Mouse (Mus musculus) intestine, embryonic 16.5 days (tissue): ENCODE measurements at regions not wholly inside any gene's neighbourhood (a gene's known extent, or its start where the extent isn't known, plus 50 kb on each side); places are given as distances from the start of the nearest gene placed in this dataset.

Experiments
- ATAC-seq: fragments of 200-750 bp; cut with Nextera tagmentation; 2 replicates; pipeline ENCODE4 v1.8.0; 2017; ENCODE audit warnings: moderate TSS enrichment, moderate library complexity
- H3K27ac ChIP-seq: fragments of 300-500 bp; sonication (generic); 2 replicates; pipeline ENCODE4 v1.5.1; 2014; ENCODE audit warnings: mild to moderate bottlenecking, low read length
- H3K27me3 ChIP-seq: fragments of 300-500 bp; sonication (generic); replicated peaks from 2 replicates; pipeline ENCODE4 v1.6.1; 2014; ENCODE audit warnings: low read length, control low read depth, mixed read lengths; ENCODE audit not compliant: control insufficient read depth, insufficient read depth
- H3K36me3 ChIP-seq: fragments of 300-500 bp; sonication (generic); 2 replicates; pipeline ENCODE4 v1.6.1; 2014; ENCODE audit warnings: low read length, control low read depth; ENCODE audit not compliant: control insufficient read depth, insufficient read depth
- H3K4me1 ChIP-seq: fragments of 300-500 bp; sonication (generic); 2 replicates; pipeline ENCODE4 v1.6.1; 2014; ENCODE audit warnings: low read length, control low read depth, mixed read lengths; ENCODE audit not compliant: control insufficient read depth, insufficient read depth
- H3K4me2 ChIP-seq: fragments of 300-500 bp; sonication (generic); 2 replicates; pipeline ENCODE4 v1.6.1; 2014; ENCODE audit warnings: low read depth, low read length, control low read depth
- H3K4me3 ChIP-seq: fragments of 300-500 bp; sonication (generic); 2 replicates; pipeline ENCODE4 v1.5.1; 2014; ENCODE audit warnings: mild to moderate bottlenecking, low read length
- H3K9ac ChIP-seq: fragments of 300-500 bp; sonication (generic); 2 replicates; pipeline ENCODE4 v1.6.1; 2014; ENCODE audit warnings: low read depth, low read length
- H3K9me3 ChIP-seq: fragments of 300-500 bp; sonication (generic); 2 replicates; pipeline ENCODE4 v1.6.1; 2016; ENCODE audit warnings: low read length, control low read depth; ENCODE audit not compliant: control insufficient read depth
- WGBS: fragments of 180-500 bp; shearing (Covaris S2); extraction: QIAGEN DNeasy Blood & Tissue Kit; methylation state at CpG from one replicate; pipeline ENCODE4 v1.1.7; 2014; 5-methylcytosine and 5-hydroxymethylcytosine counted together

DNA sequence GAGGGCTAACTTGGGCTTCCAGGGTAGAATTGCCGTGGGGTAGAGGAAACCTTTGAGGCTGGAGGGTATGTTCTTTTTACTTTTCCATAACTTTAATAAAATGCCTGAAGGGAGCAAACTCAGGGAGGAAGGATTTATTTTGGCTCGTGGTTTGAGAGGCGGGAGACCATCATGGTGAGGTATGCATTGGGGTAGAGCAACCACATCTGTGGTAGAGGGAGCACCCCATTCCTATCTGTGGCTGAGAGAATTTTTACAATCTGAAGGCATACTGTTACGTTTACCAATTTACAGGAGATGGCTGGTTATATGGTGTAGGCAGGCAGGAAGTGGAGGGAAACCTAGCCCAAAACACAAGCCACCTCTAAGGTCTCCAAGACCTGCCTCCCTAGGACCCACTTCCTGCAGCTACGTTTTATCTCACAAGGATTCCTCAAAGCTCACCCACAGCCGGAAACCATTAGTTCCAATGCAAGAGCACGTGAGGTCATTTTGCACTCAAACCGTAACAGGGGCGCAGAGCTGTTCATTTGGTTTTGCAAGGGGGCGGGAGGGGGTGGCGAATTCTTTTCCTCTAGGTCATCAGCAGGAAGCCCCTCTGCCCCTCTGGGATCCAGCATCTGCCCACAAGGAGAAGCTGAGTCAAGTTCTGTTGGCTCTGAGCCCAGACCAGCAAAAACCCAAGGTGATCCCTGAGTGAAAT lies 224.7 kb upstream of the Ankrd55 start:
- Histone ChIP-seq H3K9ac (no peak overlapping the region), H3K9me3 (no peaks in the 10 kb centered on the region), H3K4me2 (no peak overlapping the region), H3K27ac (no peak overlapping the region), H3K36me3 (no peaks in the 10 kb centered on the region), H3K27me3 (no peaks in the 10 kb centered on the region), H3K4me3 (no peak overlapping the region), H3K4me1 (0 out of 2 replicates have a peak, but pooled peaks cover 2% of the 10 kb centered on the region)
- 67% methylated on average over 11 of the region's 11 CpGs for WGBS
- ATAC-seq = no peak

DNA sequence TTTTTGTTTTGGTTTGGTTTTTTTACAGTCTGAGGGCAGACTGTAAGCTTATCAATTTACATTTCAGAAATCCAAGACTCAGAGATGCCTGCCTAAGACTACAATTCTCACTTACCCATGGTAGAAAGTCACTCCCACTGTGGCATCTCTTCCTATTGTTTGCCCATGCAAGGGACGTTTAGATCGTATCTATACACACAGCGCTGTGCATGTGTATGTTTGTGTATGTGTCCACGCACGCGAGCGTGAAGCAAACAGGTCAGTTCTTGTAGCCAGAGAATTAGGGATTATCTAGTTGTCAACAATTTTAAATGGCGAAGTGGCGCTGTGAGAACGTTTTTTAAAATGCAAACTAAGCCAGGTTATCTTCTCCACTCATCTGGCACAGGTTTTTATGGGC lies 223.6 kb upstream of the Ankrd55 start:
- H3K27ac ChIP-seq = no peak overlapping the region
- 77% methylated on average over 10 of the region's 10 CpGs for WGBS
- no peak for ATAC-seq
- H3K4me2 ChIP-seq = no peak overlapping the region
- H3K9ac ChIP-seq = no peak overlapping the region
- no peak overlapping the region for H3K4me3 ChIP-seq
- no peaks in the 10 kb centered on the region for H3K27me3 ChIP-seq
- no peaks in the 10 kb centered on the region for H3K9me3 ChIP-seq
- H3K36me3 ChIP-seq = no peaks in the 10 kb centered on the region
- 0 out of 2 replicates have a peak, but pooled peaks cover 2% of the 10 kb centered on the region for H3K4me1 ChIP-seq

GRCm38 (mm10) chr13:112067066-112067847 lies 221.0 kb upstream of the Ankrd55 start:
- Histone ChIP-seq H3K4me2 (no peak overlapping the region), H3K9me3 (no peaks in the 10 kb centered on the region), H3K9ac (no peak overlapping the region), H3K36me3 (no peaks in the 10 kb centered on the region), H3K27ac (no peak overlapping the region), H3K27me3 (no peaks in the 10 kb centered on the region), H3K4me3 (no peak overlapping the region), H3K4me1 (0 out of 2 replicates have a peak, but pooled peaks cover 2% of the 10 kb centered on the region)
- ATAC-seq = no peak
- 79% methylated on average over 20 of the region's 20 CpGs for WGBS

DNA sequence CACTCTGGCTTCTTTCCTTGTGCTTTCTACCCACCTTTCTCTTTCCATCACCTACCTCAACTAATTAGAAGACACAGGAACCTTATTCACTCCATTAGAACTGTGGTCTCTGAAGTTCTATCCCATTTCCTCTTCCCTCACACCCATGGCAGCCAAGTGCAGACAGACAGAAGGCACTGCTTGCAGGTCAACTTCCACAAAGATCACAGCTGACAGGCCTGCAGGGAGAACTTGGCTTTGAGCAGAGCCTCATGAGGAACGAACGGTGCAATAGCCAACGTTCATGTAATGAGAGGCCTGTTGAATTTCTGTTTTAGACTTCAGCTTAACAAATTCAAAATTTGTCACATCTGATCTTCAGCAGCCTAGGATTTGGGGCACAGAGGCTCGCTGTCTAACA lies 217.5 kb upstream of the Ankrd55 start:
- no peaks in the 10 kb centered on the region for H3K36me3 ChIP-seq
- 87% methylated on average over 4 of the region's 4 CpGs for WGBS
- no peak overlapping the region for H3K27ac ChIP-seq

DNA sequence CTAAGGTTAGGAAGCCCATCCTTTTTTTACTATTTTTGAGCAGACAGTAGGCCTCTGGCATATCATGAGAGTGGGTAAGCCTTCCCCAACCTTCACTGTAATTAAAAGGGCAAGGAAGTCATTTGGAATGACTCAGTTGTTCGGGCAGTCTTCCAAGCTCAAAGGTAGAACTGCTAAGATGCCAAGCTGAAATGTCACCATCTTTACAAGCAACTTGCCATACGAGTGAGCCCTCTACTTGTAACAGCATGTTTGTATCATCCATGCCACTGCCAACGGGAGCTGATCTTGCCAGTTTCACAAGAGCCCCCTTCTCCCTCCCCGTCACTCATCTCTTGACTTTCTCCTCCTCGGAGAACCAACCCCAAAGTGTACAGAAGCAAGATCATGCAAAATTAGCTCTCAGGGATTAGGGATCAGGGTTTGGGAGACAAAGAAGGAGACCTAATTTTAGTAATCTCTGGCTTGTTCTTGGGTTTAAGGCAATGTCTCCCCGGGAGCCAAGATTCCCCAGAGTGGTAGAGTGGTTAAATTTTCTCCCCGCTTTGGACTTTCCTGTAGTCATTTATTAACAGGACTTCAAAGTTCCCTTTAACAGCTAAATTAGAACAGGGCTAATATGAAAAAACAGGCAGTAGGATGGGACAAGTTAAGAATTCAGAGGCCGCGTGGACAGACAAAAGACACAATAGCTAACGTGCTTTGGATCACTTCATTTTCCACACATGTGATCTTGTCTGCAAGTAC lies 216.9 kb upstream of the Ankrd55 start:
- H3K4me3 ChIP-seq = no peak overlapping the region
- H3K27ac ChIP-seq = no peak overlapping the region

More for the DNA sequence above, 217.5 kb upstream of the Ankrd55 start:
- Histone ChIP-seq H3K4me3 (no peak overlapping the region), H3K9me3 (no peaks in the 10 kb centered on the region), H3K4me1 (no peaks in the 10 kb centered on the region), H3K4me2 (no peak overlapping the region), H3K9ac (no peak overlapping the region), H3K27me3 (no peaks in the 10 kb centered on the region)
- ATAC-seq = no peak

GRCm38 (mm10) chr13:112071956-112072314 lies 216.3 kb upstream of the Ankrd55 start:
- H3K27ac ChIP-seq = no peak overlapping the region
- H3K4me1 ChIP-seq = no peaks in the 10 kb centered on the region
- H3K9me3 ChIP-seq = no peaks in the 10 kb centered on the region
- no peaks in the 10 kb centered on the region for H3K27me3 ChIP-seq
- no peak overlapping the region for H3K4me3 ChIP-seq
- no peak overlapping the region for H3K9ac ChIP-seq
- no peaks in the 10 kb centered on the region for H3K36me3 ChIP-seq
- ATAC-seq = no peak
- H3K4me2 ChIP-seq = no peak overlapping the region
- 55% methylated on average over 3 of the region's 3 CpGs for WGBS

More for the DNA sequence above, 216.9 kb upstream of the Ankrd55 start:
- no peak for ATAC-seq
- H3K9ac ChIP-seq = no peak overlapping the region
- H3K4me1 ChIP-seq = no peaks in the 10 kb centered on the region
- H3K4me2 ChIP-seq = no peak overlapping the region
- H3K9me3 ChIP-seq = no peaks in the 10 kb centered on the region
- 78% methylated on average over 10 of the region's 10 CpGs for WGBS
- H3K36me3 ChIP-seq = no peaks in the 10 kb centered on the region
- H3K27me3 ChIP-seq = no peaks in the 10 kb centered on the region

- Histone ChIP-seq H3K4me3 (no peak overlapping the region), H3K36me3 (no peaks in the 10 kb centered on the region), H3K4me2 (no peak overlapping the region), H3K27me3 (no peaks in the 10 kb centered on the region), H3K9me3 (no peaks in the 10 kb centered on the region), H3K27ac (no peak overlapping the region), H3K4me1 (no peaks in the 10 kb centered on the region), H3K9ac (no peak overlapping the region)
- 79% methylated on average over 6 of the region's 6 CpGs for WGBS
- ATAC-seq = peak; percentile 70
These were observed 214.5 kb upstream of the Ankrd55 start for GRCm38 (mm10) chr13:112073519-112074406.

DNA sequence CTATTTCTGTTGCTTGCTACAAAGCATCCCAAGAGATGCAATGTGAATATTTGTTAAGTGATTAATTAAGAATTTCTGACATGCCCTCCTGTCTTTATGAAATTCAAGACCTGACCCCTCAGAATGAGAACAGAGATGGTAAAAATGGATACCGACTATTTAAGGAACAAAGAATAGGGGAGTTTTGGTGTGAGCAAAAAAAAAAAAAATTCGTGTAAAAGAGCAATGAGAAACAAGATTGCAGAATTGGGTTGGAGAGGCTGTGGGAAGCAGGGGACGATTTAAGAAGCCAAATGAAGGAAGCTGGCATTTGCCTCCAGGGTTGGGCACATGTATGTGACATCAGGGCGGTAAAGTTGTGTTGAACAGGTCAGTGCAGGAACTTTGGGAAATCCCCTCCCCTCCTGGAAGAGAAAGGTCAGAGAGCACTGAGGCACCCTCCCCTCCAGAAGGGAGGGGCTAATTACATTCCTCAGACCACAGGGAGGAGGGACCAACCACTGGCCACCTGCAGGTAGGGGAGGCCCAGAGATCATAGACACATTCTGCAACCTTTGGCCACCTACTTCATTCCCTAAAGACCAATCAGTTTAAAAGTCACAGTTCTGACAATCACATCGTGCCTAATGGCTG lies 212.3 kb upstream of the Ankrd55 start:
- 46% methylated on average over 5 of the region's 5 CpGs for WGBS
- peak; percentile 74 for ATAC-seq
- Histone ChIP-seq H3K4me3 (no peak overlapping the region), H3K27ac (no peak overlapping the region), H3K9me3 (no peaks in the 10 kb centered on the region), H3K9ac (no peak overlapping the region), H3K4me2 (no peak overlapping the region), H3K27me3 (no peaks in the 10 kb centered on the region), H3K4me1 (no peaks in the 10 kb centered on the region), H3K36me3 (no peaks in the 10 kb centered on the region)
